Mouse (Mus musculus) limb, embryonic 13.5 days (tissue): ENCODE results near the gene Ubxn7. TPM values are rescaled to one million over a fixed set of nuclear protein-coding genes. Genes with fewer than 3 reads are reported as not detected.

Experiments used
- ATAC-seq: fragments of 200-750 bp; cut with Nextera tagmentation; 2 replicates; pipeline ENCODE4 v1.8.0; 2017; ENCODE audit warnings: low read depth, moderate number of reproducible peaks, moderate TSS enrichment; ENCODE audit not compliant: low FRiP score
- H3K27ac ChIP-seq: fragments of 300-500 bp; sonication (generic); 2 replicates; pipeline ENCODE4 v1.5.1; 2015; ENCODE audit warnings: inconsistent platforms, mild to moderate bottlenecking, moderate library complexity
- H3K27me3 ChIP-seq: fragments of 300-500 bp; sonication (generic); 2 replicates; pipeline ENCODE4 v1.6.1; 2015; ENCODE audit warnings: mild to moderate bottlenecking, inconsistent platforms
- H3K36me3 ChIP-seq: fragments of 300-500 bp; sonication (generic); 2 replicates; pipeline ENCODE4 v1.6.1; 2015; ENCODE audit warnings: inconsistent platforms, mild to moderate bottlenecking, moderate library complexity
- H3K4me1 ChIP-seq: fragments of 300-500 bp; sonication (generic); 2 replicates; pipeline ENCODE4 v1.6.1; 2015; ENCODE audit warnings: inconsistent platforms
- H3K4me2 ChIP-seq: fragments of 300-500 bp; sonication (generic); replicated peaks from 2 replicates; pipeline ENCODE4 v1.6.1; 2015; ENCODE audit warnings: inconsistent platforms, mild to moderate bottlenecking, moderate library complexity
- H3K4me3 ChIP-seq: fragments of 300-500 bp; sonication (generic); 2 replicates; pipeline ENCODE4 v1.5.1; 2015; ENCODE audit warnings: moderate library complexity, mild to moderate bottlenecking, inconsistent platforms
- H3K9ac ChIP-seq: fragments of 300-500 bp; sonication (generic); 2 replicates; pipeline ENCODE4 v1.6.1; 2015; ENCODE audit warnings: mild to moderate bottlenecking, inconsistent platforms
- H3K9me3 ChIP-seq: fragments of 300-500 bp; sonication (generic); 2 replicates; pipeline ENCODE4 v1.6.1; 2016; ENCODE audit warnings: inconsistent platforms
- WGBS: fragments of 180-500 bp; shearing (Covaris S2); methylation state at CpG from one replicate; pipeline ENCODE4 v1.1.7; 2015; 5-methylcytosine and 5-hydroxymethylcytosine counted together
- polyA plus RNA-seq: library from polyadenylated mRNA; unstranded; fragments of >200 nt; fragmentation: Nextera tagmentation; extraction: Ambion mirVana; gene quantifications from 2 replicates; pipeline ENCODE4 v1.2.1, GENCODE M21; 2015

Gene Ubxn7
- polyA plus RNA-seq, 1 experiment from 2014 or later = 35.7 TPM

- Histone ChIP-seq H3K27ac (no peak overlapping the region), H3K4me3 (no peak overlapping the region), H3K4me2 (no peak overlapping the region), H3K9ac (no peak overlapping the region), H3K27me3 (no peaks in the 10 kb centered on the region), H3K4me1 (peaks cover 5% of the 10 kb centered on the region; the same call in 1 of the 2 replicates), H3K36me3 (0 out of 2 replicates have a peak, but pooled peaks cover 2% of the 10 kb centered on the region), H3K9me3 (no peaks in the 10 kb centered on the region)
- WGBS = 90% methylated on average over 3 of the region's 3 CpGs
- no peak for ATAC-seq
Measured at GRCm38 (mm10) chr16:32441432-32441831, 109.4 kb downstream of the Ubxn7 start.

Other genes starting within 250 kb of the Ubxn7 start
- 124 and 126 TPM in 2 replicates for gene Pigx, start 232.5 kb upstream of the Ubxn7 start, polyA plus RNA-seq
- 30.0 and 33.2 TPM in 2 replicates for gene Cep19, start 232.5 kb upstream of the Ubxn7 start, polyA plus RNA-seq
- gene Nrros, start 166.7 kb upstream of the Ubxn7 start, polyA plus RNA-seq = 12.3 and 14.3 TPM in 2 replicates
- gene Bex6, start 152.4 kb upstream of the Ubxn7 start, polyA plus RNA-seq = 0.36 TPM in 1 of 2 replicates, not detected in the other
- 10.5 and 12.3 TPM in 2 replicates for gene Fbxo45, start 85.1 kb upstream of the Ubxn7 start, polyA plus RNA-seq
- gene Wdr53, start 85.0 kb upstream of the Ubxn7 start, polyA plus RNA-seq = 17.0 and 18.6 TPM in 2 replicates
- gene Smco1, start 60.8 kb upstream of the Ubxn7 start, polyA plus RNA-seq = not detected in 2 replicates
- 37.1 and 37.2 TPM in 2 replicates for gene Rnf168, start 54.8 kb upstream of the Ubxn7 start, polyA plus RNA-seq
- gene Tm4sf19, start 68.2 kb downstream of the Ubxn7 start, polyA plus RNA-seq = not detected in 2 replicates
- 25.5 and 29.5 TPM in 2 replicates for gene Tctex1d2, start 87.4 kb downstream of the Ubxn7 start, polyA plus RNA-seq
- gene Pcyt1a, start 98.7 kb downstream of the Ubxn7 start, polyA plus RNA-seq = 43.3 and 45.6 TPM in 2 replicates
- gene Slc51a, start 155.6 kb downstream of the Ubxn7 start, polyA plus RNA-seq = 0.46 and 0.56 TPM in 2 replicates
- not detected in 2 replicates for gene Zdhhc19, start 164.0 kb downstream of the Ubxn7 start, polyA plus RNA-seq